Comparison of ENCODE assay signal across 7 mouse cellular contexts in the genomic region with DNA sequence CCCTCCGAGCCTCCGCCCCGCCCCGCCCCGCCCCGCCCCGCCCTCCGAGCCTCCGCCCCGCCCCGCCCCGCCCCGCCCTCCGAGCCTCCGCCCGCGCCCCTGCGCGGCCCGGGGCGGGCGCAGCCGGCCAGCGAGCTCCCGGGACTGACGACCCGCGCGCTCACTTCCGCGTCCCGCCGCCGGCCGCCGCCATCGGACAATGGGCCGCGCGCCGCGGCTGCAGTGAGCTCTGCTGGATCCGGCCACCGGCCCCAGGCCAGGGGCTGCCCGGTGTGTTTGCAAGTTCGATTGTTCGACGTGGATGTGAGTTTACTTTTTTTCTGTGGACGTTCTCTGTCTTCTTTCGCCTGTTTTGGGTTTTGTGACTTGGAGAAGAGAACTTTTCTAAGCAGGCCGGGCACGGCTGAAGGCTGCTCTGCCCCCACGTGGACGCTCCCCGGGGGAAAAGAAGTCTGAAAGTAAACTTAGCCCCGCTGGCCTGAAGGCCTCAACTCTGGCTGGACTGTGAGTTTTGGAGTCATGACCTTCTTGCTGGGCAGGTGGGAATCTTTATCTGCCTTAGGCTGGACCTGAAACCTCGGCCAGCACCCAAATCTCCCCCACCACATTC. TPM values are rescaled to one million over a fixed set of nuclear protein-coding genes. Genes with fewer than 3 reads are reported as not detected.
DNase-seq lines count a peak whose midpoint lies in the region; ATAC-seq and TF ChIP-seq lines count a peak whose summit lies in the region.

A gene (plus strand): TSS at position 121 of the 610 bp plus-strand sequence.

- H3K27me3 ChIP-seq in hindbrain, postnatal 0 days (ENCODE audit: insufficient read depth, low read length): no peaks in the 10 kb centered on the region
- no peaks in the 10 kb centered on the region for H3K27me3 ChIP-seq in limb, embryonic 11.5 days (ENCODE audit: control insufficient read depth, insufficient read depth, low read length)
- no peaks in the 10 kb centered on the region for H3K27me3 ChIP-seq in midbrain, embryonic 11.5 days (ENCODE audit: control insufficient read depth, insufficient read depth, low read length)

- ATAC-seq in hindbrain, postnatal 0 days: peak; percentile 82
- ATAC-seq in limb, embryonic 11.5 days (ENCODE audit: insufficient number of reproducible peaks, low FRiP score, low TSS enrichment, low read depth): peak; percentile 82
- peak; percentile 91 for ATAC-seq in midbrain, embryonic 11.5 days (ENCODE audit: low FRiP score)

- peak within 1 kb of the TSS; percentile 60; the same call in 1 of the 2 replicates for H3K27ac ChIP-seq in hindbrain, postnatal 0 days
- H3K27ac ChIP-seq in limb, embryonic 11.5 days (replicated peaks; ENCODE audit: low read depth, low read length): peak within 1 kb of the TSS; percentile 53
- peak within 1 kb of the TSS; percentile 44; the same call in 1 of the 2 replicates for H3K27ac ChIP-seq in midbrain, embryonic 11.5 days (ENCODE audit: low read depth, low read length)

- H3K36me3 ChIP-seq in hindbrain, postnatal 0 days (ENCODE audit: insufficient read depth, low read length): no peaks in the 10 kb centered on the region
- peaks cover 8% of the 10 kb centered on the region for H3K36me3 ChIP-seq in limb, embryonic 11.5 days (ENCODE audit: control insufficient read depth, insufficient read depth, low read length)
- H3K36me3 ChIP-seq in midbrain, embryonic 11.5 days (ENCODE audit: control insufficient read depth, insufficient read depth, low read length): peaks cover 2% of the 10 kb centered on the region; the same call in 1 of the 2 replicates

- peak; percentile 42 for DNase-seq in T-cell, adult 2 months (ENCODE audit: low spot score)
- peak; percentile 54 to 63 for DNase-seq in cerebellum, postnatal 14 days
- DNase-seq in gastrocnemius, postnatal 14 days: peak; percentile 73
- peak; percentile 70 for DNase-seq in hindbrain, postnatal 0 days (ENCODE audit: low spot score)
- DNase-seq in limb, embryonic 11.5 days (ENCODE audit: low spot score): peak; percentile 73
- DNase-seq in midbrain, embryonic 11.5 days (ENCODE audit: low spot score, missing footprints): peak; percentile 96
- peak; percentile 68 to 72 for DNase-seq in spleen, adult 18-20 months

- H3K9ac ChIP-seq in hindbrain, postnatal 0 days (replicated peaks; ENCODE audit: low read length): peak within 1 kb of the TSS; percentile 51
- peak within 1 kb of the TSS; percentile 74 for H3K9ac ChIP-seq in limb, embryonic 11.5 days (ENCODE audit: low read length)
- H3K9ac ChIP-seq in midbrain, embryonic 11.5 days (ENCODE audit: low read length): peak within 1 kb of the TSS; percentile 85

- no peaks in the 10 kb centered on the region for H3K9me3 ChIP-seq in hindbrain, postnatal 0 days (ENCODE audit: low read length)
- H3K9me3 ChIP-seq in limb, embryonic 11.5 days (ENCODE audit: control insufficient read depth, low read length): no peaks in the 10 kb centered on the region; the same call in 1 of the 2 replicates
- no peaks in the 10 kb centered on the region for H3K9me3 ChIP-seq in midbrain, embryonic 11.5 days (ENCODE audit: control insufficient read depth, low read length)

- intact Hi-C loops in gastrocnemius, postnatal 14 days (cut with DNase I; ENCODE audit: low total_unique reads): no loop called here

- H3K4me3 ChIP-seq in hindbrain, postnatal 0 days (ENCODE audit: low read length): peak within 1 kb of the TSS; percentile 59
- peak within 1 kb of the TSS; percentile 50 for H3K4me3 ChIP-seq in limb, embryonic 11.5 days (ENCODE audit: low read depth, low read length)
- peak within 1 kb of the TSS; percentile 65 for H3K4me3 ChIP-seq in midbrain, embryonic 11.5 days (ENCODE audit: low read depth, low read length)

- peak; percentile 27; the same call in 1 of the 2 replicates for TF ChIP-seq CTCF in hindbrain, postnatal 0 days (IDR thresholded peaks at IDR 0.05; ENCODE audit: low read depth)

- H3K4me2 ChIP-seq in hindbrain, postnatal 0 days (ENCODE audit: low read depth, low read length): peak within 1 kb of the TSS; percentile 65
- H3K4me2 ChIP-seq in limb, embryonic 11.5 days (ENCODE audit: low read depth, severe bottlenecking): peak within 1 kb of the TSS; percentile 87
- H3K4me2 ChIP-seq in midbrain, embryonic 11.5 days: peak within 1 kb of the TSS; percentile 87

- 0 out of 2 replicates have a peak, but pooled peaks cover 4% of the 10 kb centered on the region for H3K4me1 ChIP-seq in hindbrain, postnatal 0 days (ENCODE audit: insufficient read depth, low read length)
- peaks cover 22% of the 10 kb centered on the region for H3K4me1 ChIP-seq in limb, embryonic 11.5 days (ENCODE audit: control insufficient read depth, insufficient read depth, low read length)
- peaks cover 27% of the 10 kb centered on the region for H3K4me1 ChIP-seq in midbrain, embryonic 11.5 days (ENCODE audit: control insufficient read depth, insufficient read depth, low read length)

- WGBS in hindbrain, postnatal 0 days: 3% methylated on average over 40 of the region's 57 CpGs
- under 1% methylated on average over 42 of the region's 57 CpGs for WGBS in limb, embryonic 11.5 days
- under 1% methylated on average over 38 of the region's 57 CpGs for WGBS in midbrain, embryonic 11.5 days

RNA-seq across cellular contexts. Expression of the gene that starts here (rescaled TPM):
- 10 to 100 TPM; 29.4 to 31.2 TPM for total RNA-seq in gastrocnemius, postnatal 14 days (2021)
- total RNA-seq in hindbrain, postnatal 0 days (2014; rRNA removed): 29.7 and 30.3 TPM in 2 replicates
- 11.1 and 11.4 TPM in 2 replicates for polyA plus RNA-seq in hindbrain, postnatal 0 days (2015; fragmentation: Nextera tagmentation; extraction: Ambion mirVana)
- polyA plus RNA-seq in limb, embryonic 11.5 days (2014; fragmentation: Nextera tagmentation; extraction: Ambion mirVana): 51.1 and 54.0 TPM in 2 replicates
- polyA plus RNA-seq in midbrain, embryonic 11.5 days (2014; fragmentation: Nextera tagmentation; extraction: Ambion mirVana): 43.3 and 46.4 TPM in 2 replicates

Comparison
In these comparisons a context has a peak if more than half of its experiments do, and no peak if none do; other contexts are left out.
1. Peak in every context shown above with its lines: DNase-seq, ATAC-seq, H3K4me3 ChIP-seq and H3K27ac ChIP-seq.
2. DNase-seq: peak in every context shown above with its lines; median percentile 96 in midbrain, embryonic 11.5 days; 73 in gastrocnemius, postnatal 14 days; 73 in limb, embryonic 11.5 days; 70 in hindbrain, postnatal 0 days; 70 in spleen, adult 18-20 months; 58 in cerebellum, postnatal 14 days; 42 in T-cell, adult 2 months.